Comparison of ENCODE assay signal across 23 mouse cellular contexts in the genomic region with DNA sequence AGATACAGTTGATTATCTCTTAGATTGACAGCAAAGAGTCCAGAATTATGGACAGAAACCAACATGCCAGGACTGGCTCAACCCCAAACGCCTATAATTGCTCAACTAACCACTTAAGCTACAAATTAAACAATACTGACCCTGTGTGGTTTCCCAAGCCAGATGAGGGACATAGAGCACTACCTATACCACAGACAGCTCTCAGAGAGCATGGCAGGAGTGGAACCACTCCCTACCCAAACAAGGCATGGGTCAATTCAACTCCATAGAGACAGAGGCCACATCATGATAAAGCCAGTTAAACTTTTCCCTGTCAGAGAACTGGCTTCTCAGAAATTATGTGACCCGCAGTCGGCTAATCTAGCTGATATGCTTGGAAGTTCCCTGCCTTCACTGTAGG.
"Had no signal": no experiment of that assay in that cellular context is flagged by ENCODE, and none has a peak within 500 bp of the region (broad histone marks: within the 10 kb centered on the region; RNA-seq: fewer than 3 reads in every experiment).

No protein-coding gene starts in this region.

- ATAC-seq: forebrain, postnatal 0 days; hindbrain, postnatal 0 days had no signal

- H3K9me3 ChIP-seq: hindbrain, embryonic 13.5 days; hindbrain, embryonic 15.5 days; kidney, embryonic 15.5 days; limb, embryonic 10.5 days; limb, embryonic 12.5 days had no signal

- H3K36me3 ChIP-seq: hindbrain, embryonic 13.5 days; hindbrain, embryonic 15.5 days; kidney, embryonic 15.5 days; limb, embryonic 10.5 days; limb, embryonic 12.5 days had no signal

- DNase-seq: forebrain, postnatal 0 days; gastrocnemius, postnatal 14 days; gastrocnemius, postnatal 36 days; heart, adult 11 months; heart, adult 2 months; heart, postnatal 10 days; heart, postnatal 4 days; kidney, adult 11 months; kidney, adult 2 months; kidney, adult 9 months; kidney, postnatal 14 days; kidney, postnatal 36 days; layer of hippocampus, adult 9-11 months; layer of hippocampus, postnatal 36 days; liver had no signal

- H3K27ac ChIP-seq: heart, adult 2 months; hindbrain, embryonic 13.5 days; hindbrain, embryonic 15.5 days; hindbrain, postnatal 0 days; kidney, embryonic 15.5 days; kidney, postnatal 0 days; limb, embryonic 10.5 days; limb, embryonic 12.5 days had no signal

- H3K4me1 ChIP-seq: hindbrain, embryonic 13.5 days; hindbrain, embryonic 15.5 days; kidney, embryonic 15.5 days; limb, embryonic 10.5 days; limb, embryonic 12.5 days had no signal

- H3K4me3 ChIP-seq: heart, adult 2 months; hindbrain, embryonic 13.5 days; hindbrain, embryonic 15.5 days; kidney, embryonic 15.5 days; limb, embryonic 10.5 days; limb, embryonic 12.5 days had no signal

- H3K9ac ChIP-seq: forebrain, postnatal 0 days; hindbrain, embryonic 13.5 days; hindbrain, embryonic 15.5 days; kidney, embryonic 15.5 days; limb, embryonic 12.5 days had no signal

- H3K27me3 ChIP-seq: hindbrain, embryonic 13.5 days; hindbrain, embryonic 15.5 days; kidney, embryonic 15.5 days; limb, embryonic 12.5 days had no signal

- H3K4me2 ChIP-seq: heart, embryonic 11.5 days; hindbrain, embryonic 13.5 days; hindbrain, embryonic 15.5 days; kidney, embryonic 15.5 days; limb, embryonic 12.5 days had no signal
